Mouse (Mus musculus): ENCODE data around the gene Poldip2.
"Not testable (repeated sequence)": the region's sequence is repeated elsewhere in the genome, so short reads cannot be mapped to it uniquely, and the experiment has no call there.

Gene Poldip2

DNA sequence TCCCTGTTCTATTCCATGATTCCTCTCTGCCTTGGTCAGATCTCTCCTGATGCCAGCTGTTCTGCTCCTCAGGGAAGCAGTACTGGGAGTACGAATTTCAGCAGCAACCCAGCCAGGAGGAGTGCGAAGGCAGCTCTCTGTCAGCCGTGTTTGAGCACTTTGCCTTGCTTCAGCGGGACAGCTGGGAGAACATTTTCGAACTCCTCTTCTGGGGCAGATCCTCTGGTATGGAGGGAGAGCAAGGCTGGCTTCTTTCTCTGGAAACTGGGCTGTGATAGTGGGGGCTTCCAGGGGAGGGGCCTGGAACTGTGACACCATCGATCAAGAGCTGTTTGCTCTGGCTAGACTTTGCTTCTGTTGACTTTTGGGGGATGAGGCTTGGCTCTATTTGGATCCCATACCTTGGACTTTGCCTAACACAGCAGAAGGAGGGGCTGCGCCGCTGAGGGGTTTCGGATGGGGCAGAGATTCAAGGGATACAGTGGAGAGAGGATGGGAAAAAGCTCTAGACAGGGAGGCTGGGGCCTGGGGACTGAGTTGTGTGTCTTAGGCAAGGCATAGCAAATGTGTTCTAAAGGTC, 11.3 kb upstream of the Poldip2 start:
- DNase-seq (ENCODE audit: extremely low spot score, low read depth, low spot score) = no peak

DNA sequence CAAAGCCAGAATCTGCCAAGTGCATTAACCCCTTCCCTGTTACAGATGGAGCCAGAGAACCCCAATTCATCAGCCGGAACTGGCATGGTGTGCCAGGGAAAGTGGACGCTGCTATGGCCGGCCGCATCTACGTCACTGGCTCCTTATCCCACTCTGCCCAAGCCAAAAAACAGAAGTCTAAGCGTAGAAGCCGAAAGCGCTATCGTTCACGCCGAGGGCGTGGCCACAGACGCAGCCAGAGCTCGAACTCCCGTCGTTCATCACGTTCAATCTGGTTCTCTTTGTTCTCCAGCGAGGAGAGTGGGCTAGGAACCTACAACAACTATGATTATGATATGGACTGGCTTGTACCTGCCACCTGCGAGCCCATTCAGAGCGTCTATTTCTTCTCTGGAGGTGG, 10.5 kb upstream of the Poldip2 start:
- DNase-seq (ENCODE audit: extremely low spot score, low read depth, low spot score) = no peak

DNA sequence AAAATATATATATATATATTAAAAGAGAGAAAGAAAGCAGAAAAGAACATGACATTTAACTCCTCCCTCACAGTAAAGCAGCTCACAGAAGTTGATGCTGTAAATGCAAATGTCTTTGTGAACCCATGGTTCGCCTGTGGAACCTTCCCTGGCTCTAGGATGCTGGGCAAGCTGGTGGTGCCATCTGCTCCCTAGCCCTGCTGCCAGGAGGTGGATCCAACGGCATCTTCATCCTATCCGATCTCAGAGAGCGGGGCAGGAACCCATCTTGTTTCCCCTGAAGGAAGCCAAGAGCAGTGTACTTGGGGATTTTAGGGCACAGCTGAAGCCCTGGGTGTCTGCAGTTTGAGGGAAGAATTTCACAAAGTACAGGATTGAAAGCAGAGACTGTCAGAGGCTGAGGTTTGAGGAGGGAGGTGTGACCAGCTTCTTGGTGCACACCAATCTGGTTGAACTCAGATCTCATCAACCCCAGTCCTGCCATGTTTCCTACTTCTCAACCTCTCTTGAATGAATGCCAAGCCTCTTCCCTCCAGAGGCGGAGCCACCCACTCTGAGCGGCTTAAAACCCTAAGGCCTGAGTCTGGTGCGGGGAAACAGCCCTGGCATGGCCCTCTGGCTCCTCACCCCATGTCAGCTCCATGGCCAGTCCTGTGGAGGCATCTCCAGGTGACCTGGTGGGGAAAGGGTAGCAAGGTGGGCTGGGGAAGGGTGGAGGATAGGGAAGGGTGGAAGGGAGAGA, 8.9 kb upstream of the Poldip2 start, which contains the start of gene Sebox:
Gene Sebox (plus strand): TSS at position 539 of the 742 bp plus-strand sequence.
- DNase-seq (ENCODE audit: extremely low spot score, low read depth, low spot score) = no peak

DNA sequence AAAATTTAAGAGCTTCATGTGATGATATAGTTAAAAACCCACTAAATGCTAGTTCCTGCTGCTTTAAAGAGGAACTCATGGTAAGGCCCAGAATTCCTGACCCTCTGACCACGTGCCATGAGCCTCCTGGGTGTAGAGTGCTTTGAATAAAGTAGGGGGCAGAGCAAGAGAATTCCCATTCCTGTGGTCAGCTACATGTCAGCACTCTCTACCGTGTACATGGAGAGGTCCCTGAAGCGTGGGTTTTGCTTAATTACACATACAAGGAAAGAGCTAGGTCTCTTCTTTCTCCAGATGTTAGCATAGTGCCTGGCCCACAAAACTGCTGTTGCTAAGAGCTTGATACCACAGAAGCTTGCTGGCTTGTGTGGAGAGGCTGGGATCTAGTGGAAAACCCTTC, 6.6 kb upstream of the Poldip2 start:
- DNase-seq (ENCODE audit: extremely low spot score, low read depth, low spot score) = no peak

DNA sequence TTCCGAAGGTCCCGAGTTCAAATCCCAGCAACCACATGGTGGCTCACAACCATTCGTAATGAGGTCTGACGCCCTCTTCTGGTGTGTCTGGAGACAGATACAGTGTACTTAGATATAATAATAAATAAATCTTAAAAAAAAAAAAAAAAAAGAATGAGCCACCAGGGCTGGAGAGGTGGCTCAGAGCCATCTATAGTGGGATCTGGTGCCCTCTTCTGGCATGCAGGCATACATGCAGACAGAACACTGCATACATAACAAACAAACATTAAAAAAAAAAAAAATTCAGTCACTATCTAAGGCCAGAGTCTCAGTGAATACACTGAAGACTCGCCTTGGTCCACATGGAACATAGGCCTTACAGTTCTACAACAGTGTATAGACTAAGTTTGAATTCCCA, 2.8 kb upstream of the Poldip2 start:
- DNase-seq (ENCODE audit: extremely low spot score, low read depth, low spot score) = no peak

- DNase-seq (ENCODE audit: extremely low spot score, low read depth, low spot score) = no peak
Measured at GRCm38 (mm10) chr11:78513106-78513790, 1.3 kb downstream of the Poldip2 start.

- DNase-seq (ENCODE audit: extremely low spot score, low read depth, low spot score) = no peak
Measured at GRCm38 (mm10) chr11:78515549-78516325, 3.7 kb downstream of the Poldip2 start.

GRCm38 (mm10) chr11:78518931-78519330, 6.9 kb downstream of the Poldip2 start:
- DNase-seq (ENCODE audit: extremely low spot score, low read depth, low spot score) = no peak

DNA sequence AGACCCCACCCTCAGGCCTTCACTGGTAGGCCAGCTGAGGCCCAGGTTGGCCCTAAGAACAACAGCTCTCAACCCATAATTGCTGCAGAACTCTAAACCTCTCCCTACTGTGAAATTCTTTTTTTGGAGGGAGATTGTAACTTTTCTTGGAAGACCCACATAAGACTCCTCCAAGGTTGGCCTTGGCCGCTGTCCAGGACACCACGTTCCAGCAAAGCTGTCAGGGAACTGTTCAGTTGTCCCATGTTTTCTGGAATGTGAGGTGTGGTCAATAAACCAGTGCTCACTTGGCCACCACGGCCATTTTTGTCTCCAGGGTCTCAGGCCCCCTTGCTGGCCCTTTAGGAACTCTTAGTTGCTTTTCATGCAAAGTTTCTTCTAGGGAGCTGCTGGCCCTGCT, 9.9 kb downstream of the Poldip2 start:
- no peak for DNase-seq (ENCODE audit: extremely low spot score, low read depth, low spot score)

DNA sequence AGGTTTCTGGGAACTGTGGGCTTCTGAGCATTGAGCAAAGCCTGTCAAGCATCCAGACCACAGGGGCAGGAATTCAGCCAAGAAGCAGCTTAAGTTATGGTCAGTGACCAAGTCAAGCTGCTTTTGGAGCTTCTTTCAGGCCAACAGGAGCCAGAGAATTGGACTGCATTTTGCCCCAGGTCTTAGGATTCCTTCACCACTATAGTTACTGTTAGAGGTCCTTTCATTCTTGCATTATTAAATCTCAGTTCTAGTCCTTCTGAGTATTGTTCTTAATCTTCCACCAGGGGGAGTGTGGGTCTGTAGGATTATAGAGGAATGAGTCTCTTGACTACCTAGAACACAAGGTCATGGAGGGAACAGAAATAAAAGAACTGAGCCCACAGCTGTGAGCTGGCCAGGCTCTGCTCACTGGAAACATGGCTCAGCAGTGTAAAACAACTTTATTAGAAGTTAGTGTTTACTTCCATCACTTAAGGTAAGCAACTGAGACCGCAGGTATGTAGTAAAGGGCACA, 10.5 kb downstream of the Poldip2 start:
- no peak for DNase-seq (ENCODE audit: extremely low spot score, low read depth, low spot score)

DNA sequence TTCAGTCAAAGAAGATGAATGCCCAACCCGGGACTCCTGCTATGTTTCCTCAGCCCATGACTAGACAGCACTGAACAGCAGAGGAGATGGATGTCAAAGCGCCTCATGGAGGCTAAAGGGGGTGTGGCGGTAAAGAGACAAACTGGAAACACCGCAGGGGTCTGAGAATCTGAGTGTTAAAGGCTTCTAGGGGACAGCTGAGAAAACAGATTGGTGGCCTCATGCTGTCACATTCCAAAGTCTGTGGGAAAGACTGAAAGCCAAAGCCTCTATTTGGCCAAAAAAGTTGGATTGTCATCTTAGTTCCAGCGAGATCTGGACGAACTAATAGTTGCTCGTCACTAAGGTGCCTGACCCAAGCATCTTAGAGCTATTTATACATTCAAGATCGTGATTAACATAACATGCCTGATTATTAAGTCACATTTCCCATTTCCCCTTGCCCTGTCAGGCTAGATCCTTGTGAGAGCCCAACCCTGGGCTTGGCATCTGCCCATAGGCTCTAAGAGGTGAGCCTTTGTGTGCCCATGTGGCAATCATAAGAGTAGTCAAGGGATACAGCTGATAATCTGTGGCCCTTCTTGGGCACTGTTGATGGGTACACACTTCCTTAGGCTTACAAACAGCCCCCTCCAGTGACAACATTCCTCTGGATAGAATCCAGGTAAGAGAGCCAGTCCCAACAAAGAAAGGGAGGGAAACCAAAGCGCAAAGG, 11.4 kb downstream of the Poldip2 start:
- no peak for DNase-seq (ENCODE audit: extremely low spot score, low read depth, low spot score)

- DNase-seq (ENCODE audit: extremely low spot score, low read depth, low spot score) = no peak
Measured at GRCm38 (mm10) chr11:78524838-78525237, 12.8 kb downstream of the Poldip2 start.

DNA sequence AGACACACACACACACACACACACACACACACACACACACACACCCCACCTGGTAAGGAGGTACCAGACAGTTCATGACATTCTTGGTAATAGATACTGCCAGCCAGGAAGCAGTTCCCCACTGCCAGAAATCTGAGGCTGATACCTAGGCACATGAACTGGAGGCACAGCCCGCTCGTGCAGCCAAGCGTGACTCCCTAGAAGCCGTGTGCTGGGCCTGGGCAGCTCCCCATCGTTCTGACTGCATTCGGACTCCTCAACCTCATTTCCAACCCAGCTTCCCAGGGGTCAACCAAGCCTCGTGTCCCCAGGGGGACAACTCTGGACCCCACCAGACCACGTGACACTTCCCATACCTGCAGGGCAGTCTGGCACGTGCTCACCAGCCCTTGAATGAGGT, 16.7 kb downstream of the Poldip2 start:
- DNase-seq (ENCODE audit: extremely low spot score, low read depth, low spot score) = no peak

GRCm38 (mm10) chr11:78530001-78530400, 18.0 kb downstream of the Poldip2 start:
- DNase-seq (ENCODE audit: extremely low spot score, low read depth, low spot score) = no peak

DNA sequence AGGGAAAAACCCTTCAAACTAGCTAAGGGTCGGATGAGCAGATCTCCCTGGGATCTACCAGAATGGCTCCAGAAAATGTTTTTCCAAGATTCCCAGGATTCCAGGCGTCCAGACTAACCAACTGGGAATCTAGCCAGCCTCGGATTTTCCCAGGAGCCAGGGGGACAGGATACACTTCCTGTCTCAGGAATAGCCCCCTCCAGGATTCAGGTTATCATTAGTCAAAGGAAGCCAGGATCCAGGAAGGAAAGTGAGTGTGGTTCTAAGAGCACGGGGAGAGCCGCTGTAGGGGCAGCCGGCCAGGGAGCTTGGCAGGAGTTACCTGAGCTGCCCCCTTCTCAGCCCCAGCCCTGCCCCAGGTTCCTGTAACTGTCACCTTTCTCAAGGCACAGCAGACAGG, 19.1 kb downstream of the Poldip2 start:
- DNase-seq (ENCODE audit: extremely low spot score, low read depth, low spot score) = no peak

DNA sequence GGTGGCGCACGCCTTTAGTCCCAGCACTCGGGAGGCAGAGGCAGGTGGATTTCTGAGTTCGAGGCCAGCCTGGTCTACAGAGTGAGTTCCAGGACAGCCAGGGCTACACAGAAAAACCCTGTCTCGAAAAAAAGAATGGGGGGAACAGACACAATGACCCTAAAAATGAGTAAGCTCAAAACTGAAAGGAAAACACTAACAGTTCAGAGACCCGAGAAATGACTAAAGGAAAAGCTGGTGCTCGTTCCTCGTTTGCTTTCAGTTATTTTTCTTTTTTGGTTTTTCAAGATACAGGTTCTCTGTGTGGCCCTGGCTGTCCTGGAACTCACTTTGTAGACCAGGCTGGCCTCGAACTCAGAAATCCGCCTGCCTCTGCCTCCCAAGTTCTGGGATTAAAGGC, 19.5 kb downstream of the Poldip2 start:
- DNase-seq (ENCODE audit: extremely low spot score, low read depth, low spot score) = not testable (repeated sequence)

DNA sequence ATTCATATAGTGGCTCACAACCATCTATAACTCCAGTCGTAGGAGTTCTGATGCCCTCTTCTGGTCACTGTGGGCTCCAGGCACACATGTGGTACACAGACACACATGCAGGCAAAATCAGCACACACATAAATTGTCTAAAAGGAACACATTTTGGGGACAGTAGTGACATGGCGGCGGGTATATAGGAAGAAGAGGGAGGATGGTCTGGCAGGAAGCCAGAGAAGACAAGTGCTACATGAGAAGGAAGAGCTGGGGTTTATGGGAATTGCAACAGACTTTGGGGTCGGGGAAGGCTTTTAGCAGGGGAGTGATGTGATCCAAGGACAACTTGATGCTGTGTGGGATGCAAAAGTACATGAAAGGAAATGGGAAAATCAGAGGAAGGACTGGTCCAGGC, 22.5 kb downstream of the Poldip2 start:
- no peak for DNase-seq (ENCODE audit: extremely low spot score, low read depth, low spot score)

DNA sequence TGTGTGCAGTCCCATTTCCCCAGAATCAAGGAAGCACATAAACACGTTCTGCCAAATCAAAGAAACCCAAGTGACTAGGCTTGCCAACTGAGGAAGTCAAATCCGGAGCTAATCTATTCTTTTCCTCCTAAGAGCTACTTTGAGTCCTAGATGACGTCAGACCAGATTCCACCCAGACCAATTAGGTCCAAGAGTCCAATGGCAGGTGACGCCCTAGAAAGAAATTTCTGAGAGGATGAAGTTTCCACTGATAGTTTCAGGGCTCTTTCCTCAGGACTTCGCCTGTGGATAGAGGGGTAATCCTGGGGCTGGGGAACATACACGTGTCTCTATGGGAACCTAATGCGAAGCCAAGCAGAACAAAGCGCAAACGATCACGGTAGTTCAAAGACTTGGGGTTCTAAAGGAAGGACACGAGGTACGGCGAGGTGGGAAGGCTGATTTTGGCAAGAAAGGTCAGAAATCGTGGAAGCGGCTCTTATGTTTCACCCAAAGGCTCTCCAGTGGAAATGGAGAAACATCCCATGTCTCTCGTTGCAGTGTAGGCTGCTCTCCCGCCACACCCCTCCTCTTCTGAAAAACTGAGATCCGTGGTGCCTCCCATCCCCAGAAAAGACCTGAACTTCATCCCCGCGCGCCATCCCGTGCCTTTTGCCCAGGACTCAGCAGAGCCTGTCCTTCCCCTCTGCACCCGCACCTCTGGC, 23.5 kb downstream of the Poldip2 start:
- DNase-seq (ENCODE audit: extremely low spot score, low read depth, low spot score) = peak; percentile 46

DNA sequence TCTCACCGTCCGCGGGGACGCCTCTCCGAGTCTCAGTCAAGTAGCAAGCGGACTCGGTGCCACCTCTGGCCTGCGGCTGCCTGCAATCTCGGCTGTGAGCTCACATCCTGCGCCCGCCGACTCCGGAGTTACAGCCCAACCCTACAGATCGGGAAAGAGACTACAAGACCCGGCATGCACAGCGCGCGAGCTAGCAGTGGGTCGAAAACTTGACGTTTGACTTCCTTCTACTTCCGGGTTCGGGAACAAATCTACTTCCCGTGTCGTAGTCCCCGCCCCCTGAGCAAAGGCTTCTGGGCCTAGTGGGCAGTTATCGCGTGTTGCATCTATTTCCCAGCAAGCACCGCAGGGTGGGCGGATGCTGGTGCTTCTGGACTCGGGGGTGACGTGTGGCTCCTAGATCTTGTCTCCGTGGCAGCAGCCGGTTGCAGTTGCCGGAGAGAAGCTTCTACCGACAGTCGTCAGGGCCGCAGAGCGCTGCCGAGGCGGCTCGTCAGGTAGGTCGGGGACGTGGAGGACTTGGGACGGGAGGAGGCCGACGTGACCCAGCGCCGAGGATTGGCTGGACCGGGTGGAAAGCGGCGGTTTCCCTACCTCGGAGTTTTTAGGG, 24.2 kb downstream of the Poldip2 start, which contains the start of the genes Tnfaip1 and Ift20:
Gene Tnfaip1 (minus strand): TSS at position 253 of the 610 bp plus-strand sequence.
Gene Ift20 (plus strand): TSS at position 282 of the 610 bp plus-strand sequence.
- peak; percentile 93 for DNase-seq (ENCODE audit: extremely low spot score, low read depth, low spot score)

Measured in hindlimb bud, embryonic 11.5 days (tissue).